Mouse (Mus musculus): ENCODE data around the gene Ube2cbp. TPM values are rescaled to one million over a fixed set of nuclear protein-coding genes. Genes with fewer than 3 reads are reported as not detected.

Gene Ube2cbp
- polyA plus RNA-seq, 1 experiment from 2014 or later = 6.9 TPM

- Histone ChIP-seq H3K27me3 (no peaks in the 10 kb centered on the region), H3K36me3 (no peaks in the 10 kb centered on the region), H3K9ac (no peak overlapping the region), H3K9me3 (no peaks in the 10 kb centered on the region), H3K4me3 (no peak overlapping the region), H3K27ac (replicated peaks) (no peak overlapping the region; the same call in 1 of the 2 replicates), H3K4me2 (no peak overlapping the region), H3K4me1 (replicated peaks) (no peaks in the 10 kb centered on the region)
- ATAC-seq (ENCODE audit: low FRiP score, low read depth) = peak; percentile 68; the same call in 1 of the 2 replicates
- WGBS = 80% methylated on average over 2 of the region's 2 CpGs
These were observed 158.2 kb downstream of the Ube2cbp start for GRCm38 (mm10) chr9:86306556-86306955.

DNA sequence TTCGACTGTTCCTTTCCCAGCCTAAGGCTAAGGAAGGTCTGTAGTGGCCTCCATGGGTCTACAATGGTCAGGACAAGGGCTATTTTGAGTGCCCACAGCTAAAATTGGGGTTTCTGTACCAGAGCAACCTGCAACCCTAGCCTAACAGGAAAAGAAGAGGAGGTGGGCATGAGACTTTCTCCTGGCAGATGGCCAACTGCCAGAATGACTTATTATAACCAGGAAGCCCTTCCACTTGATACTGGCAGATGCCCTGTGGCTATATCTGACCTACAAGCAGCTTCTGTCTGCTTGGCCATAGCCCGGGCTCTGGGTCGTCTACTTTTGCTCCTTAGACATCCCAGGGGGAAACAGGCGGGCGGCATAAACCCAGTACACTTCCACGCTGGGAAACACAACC, 163.3 kb downstream of the Ube2cbp start:
- Histone ChIP-seq H3K9ac (no peak overlapping the region), H3K4me3 (no peak overlapping the region), H3K27me3 (no peaks in the 10 kb centered on the region), H3K36me3 (no peaks in the 10 kb centered on the region), H3K4me1 (replicated peaks) (peaks cover 13% of the 10 kb centered on the region; the same call in 1 of the 2 replicates), H3K4me2 (no peak overlapping the region), H3K27ac (replicated peaks) (no peak overlapping the region), H3K9me3 (no peaks in the 10 kb centered on the region)
- WGBS = 81% methylated on average over 6 of the region's 6 CpGs
- no peak for ATAC-seq (ENCODE audit: low FRiP score, low read depth)

GRCm38 (mm10) chr9:86298596-86298995, 166.2 kb downstream of the Ube2cbp start:
- Histone ChIP-seq H3K27me3 (no peaks in the 10 kb centered on the region), H3K36me3 (no peaks in the 10 kb centered on the region), H3K9me3 (no peaks in the 10 kb centered on the region), H3K4me1 (replicated peaks) (peaks cover 13% of the 10 kb centered on the region; the same call in 1 of the 2 replicates), H3K9ac (no peak overlapping the region), H3K27ac (replicated peaks) (no peak overlapping the region), H3K4me3 (no peak overlapping the region), H3K4me2 (no peak overlapping the region)
- ATAC-seq (ENCODE audit: low FRiP score, low read depth) = no peak
- 17% methylated on average over 8 of the region's 8 CpGs for WGBS

- Histone ChIP-seq H3K36me3 (no peaks in the 10 kb centered on the region), H3K4me1 (replicated peaks) (peaks cover 13% of the 10 kb centered on the region; the same call in 1 of the 2 replicates), H3K27me3 (no peaks in the 10 kb centered on the region), H3K9ac (no peak overlapping the region), H3K4me3 (no peak overlapping the region), H3K9me3 (no peaks in the 10 kb centered on the region), H3K27ac (replicated peaks) (no peak overlapping the region), H3K4me2 (no peak overlapping the region)
- WGBS = 35% methylated on average over 5 of the region's 5 CpGs
- ATAC-seq (ENCODE audit: low FRiP score, low read depth) = no peak
These were observed 166.6 kb downstream of the Ube2cbp start for GRCm38 (mm10) chr9:86298131-86298530.

DNA sequence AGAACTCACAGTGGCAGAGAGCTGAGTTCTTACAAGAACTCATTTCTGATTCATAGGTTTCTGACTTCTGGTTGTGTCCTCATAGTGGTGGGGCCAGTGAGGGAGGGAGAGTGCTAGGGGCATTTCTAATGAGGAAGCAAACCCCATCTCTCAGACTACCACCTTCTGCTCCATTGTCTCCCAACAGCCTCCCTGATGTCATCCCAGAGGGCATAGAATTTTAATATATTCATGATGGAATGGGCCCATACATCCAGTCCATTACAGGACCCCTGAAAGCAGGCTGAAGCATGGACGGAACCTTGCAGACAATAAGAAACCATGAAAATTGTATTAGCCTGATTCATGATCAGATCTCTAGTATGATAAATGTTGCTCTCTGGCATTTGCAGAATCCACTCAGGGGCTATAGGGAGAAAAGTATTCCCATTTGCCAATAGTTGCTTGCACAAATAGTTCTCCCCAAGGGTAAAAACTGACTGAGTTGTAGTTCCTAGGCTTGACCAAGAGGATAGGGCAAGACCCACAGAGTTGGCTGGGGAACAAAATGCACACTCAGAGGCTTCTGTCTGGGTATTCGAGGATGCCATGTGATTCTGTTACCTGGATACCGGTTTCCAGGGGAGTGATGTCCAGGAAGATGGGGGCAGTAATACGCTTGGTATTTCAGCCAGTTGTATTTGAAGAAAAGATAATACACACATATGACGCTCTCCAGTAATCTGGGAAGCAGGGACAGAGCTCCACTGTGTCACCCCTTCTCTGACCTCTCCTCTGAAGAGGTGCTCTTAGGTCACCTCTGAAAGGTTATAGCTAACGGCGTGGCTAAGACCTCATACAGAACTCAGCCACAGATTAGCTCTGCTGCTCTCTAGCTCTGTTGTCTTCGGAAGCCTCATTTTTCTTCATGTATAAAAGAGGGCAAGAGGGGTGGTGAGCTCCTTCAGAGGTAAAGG, 167.8 kb downstream of the Ube2cbp start:
- Histone ChIP-seq H3K4me3 (no peak overlapping the region), H3K4me2 (no peak overlapping the region), H3K9ac (no peak overlapping the region), H3K27ac (replicated peaks) (no peak overlapping the region), H3K27me3 (no peaks in the 10 kb centered on the region), H3K4me1 (replicated peaks) (peaks cover 13% of the 10 kb centered on the region; the same call in 1 of the 2 replicates), H3K9me3 (no peaks in the 10 kb centered on the region), H3K36me3 (no peaks in the 10 kb centered on the region)
- WGBS = 48% methylated on average over 8 of the region's 8 CpGs
- peak; percentile 30; the same call in 1 of the 2 replicates for ATAC-seq (ENCODE audit: low FRiP score, low read depth)

GRCm38 (mm10) chr9:86287570-86287954, 177.2 kb downstream of the Ube2cbp start:
- ATAC-seq (ENCODE audit: low FRiP score, low read depth) = no peak
- Histone ChIP-seq H3K4me2 (no peak overlapping the region), H3K4me1 (replicated peaks) (peaks cover 11% of the 10 kb centered on the region), H3K27ac (replicated peaks) (peak overlapping the region; percentile 52), H3K27me3 (no peaks in the 10 kb centered on the region), H3K4me3 (no peak overlapping the region), H3K9me3 (no peaks in the 10 kb centered on the region), H3K36me3 (no peaks in the 10 kb centered on the region), H3K9ac (no peak overlapping the region)
- 29% methylated on average over 3 of the region's 3 CpGs for WGBS

DNA sequence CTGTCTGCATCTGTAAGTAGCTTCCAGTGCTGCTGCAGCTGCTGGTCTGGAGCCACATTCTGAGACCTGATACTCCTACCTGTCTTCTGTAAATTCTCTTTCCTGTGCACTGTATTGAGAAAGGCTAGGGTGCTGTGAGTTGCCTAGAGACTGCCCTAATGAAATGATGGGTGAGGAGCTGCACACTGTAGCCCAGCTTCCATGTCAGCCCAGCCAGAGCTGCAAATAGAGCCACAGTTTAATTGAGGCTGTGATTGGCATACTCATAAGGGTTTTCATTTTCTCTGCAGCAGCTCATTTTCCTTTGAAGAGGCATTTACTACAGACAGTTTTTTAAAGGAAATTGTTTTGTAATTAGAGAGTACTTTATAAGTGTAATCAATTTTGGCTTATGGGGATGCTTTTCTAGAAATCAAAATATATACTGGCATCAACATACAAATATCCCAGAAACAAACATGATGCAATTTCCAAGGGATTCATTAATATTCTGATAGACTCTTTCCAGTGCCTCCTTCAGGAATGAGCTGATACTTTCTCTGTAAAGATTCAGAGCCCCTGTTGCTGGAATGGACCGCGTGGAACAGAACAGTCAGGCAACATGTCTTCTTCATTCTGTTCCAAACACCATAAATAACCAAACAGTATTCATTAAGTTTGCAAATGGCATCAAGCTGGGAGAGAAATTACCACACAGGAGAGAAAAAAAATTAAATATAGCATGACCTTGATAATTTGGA, 177.8 kb downstream of the Ube2cbp start:
- peaks cover 11% of the 10 kb centered on the region for H3K4me1 ChIP-seq (replicated peaks)
- H3K4me2 ChIP-seq = no peak overlapping the region
- WGBS = 51% methylated on average over 2 of the region's 2 CpGs
- peak overlapping the region; percentile 62 for H3K27ac ChIP-seq (replicated peaks)
- no peak overlapping the region for H3K9ac ChIP-seq
- no peaks in the 10 kb centered on the region for H3K36me3 ChIP-seq
- H3K4me3 ChIP-seq = no peak overlapping the region
- ATAC-seq (ENCODE audit: low FRiP score, low read depth) = peak; percentile 76
- no peaks in the 10 kb centered on the region for H3K9me3 ChIP-seq
- H3K27me3 ChIP-seq = no peaks in the 10 kb centered on the region

DNA sequence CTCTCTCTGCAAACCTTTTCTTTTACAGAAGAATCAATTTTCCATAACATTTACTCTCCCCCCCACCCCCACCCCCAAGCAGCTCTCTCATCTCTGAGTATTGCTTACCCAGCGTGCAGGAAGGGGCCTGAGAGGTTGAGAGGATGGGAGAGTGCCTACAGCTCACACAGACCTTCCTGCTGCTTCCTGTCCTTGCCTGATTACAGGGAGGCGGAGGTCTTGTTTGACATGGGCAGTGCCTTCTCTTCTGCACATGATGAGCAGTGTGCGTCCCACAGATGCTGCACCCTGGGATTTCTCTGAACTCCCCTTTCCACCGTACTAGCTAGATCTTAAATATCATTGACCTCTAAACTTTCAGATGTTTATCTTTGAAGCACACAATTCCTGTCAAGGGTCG, 182.2 kb downstream of the Ube2cbp start:
- Histone ChIP-seq H3K9me3 (no peaks in the 10 kb centered on the region), H3K27ac (replicated peaks) (no peak overlapping the region), H3K4me3 (no peak overlapping the region), H3K4me2 (no peak overlapping the region), H3K36me3 (no peaks in the 10 kb centered on the region), H3K9ac (no peak overlapping the region), H3K27me3 (no peaks in the 10 kb centered on the region), H3K4me1 (replicated peaks) (peaks cover 9% of the 10 kb centered on the region)
- 71% methylated on average over 5 of the region's 5 CpGs for WGBS
- ATAC-seq (ENCODE audit: low FRiP score, low read depth) = no peak

DNA sequence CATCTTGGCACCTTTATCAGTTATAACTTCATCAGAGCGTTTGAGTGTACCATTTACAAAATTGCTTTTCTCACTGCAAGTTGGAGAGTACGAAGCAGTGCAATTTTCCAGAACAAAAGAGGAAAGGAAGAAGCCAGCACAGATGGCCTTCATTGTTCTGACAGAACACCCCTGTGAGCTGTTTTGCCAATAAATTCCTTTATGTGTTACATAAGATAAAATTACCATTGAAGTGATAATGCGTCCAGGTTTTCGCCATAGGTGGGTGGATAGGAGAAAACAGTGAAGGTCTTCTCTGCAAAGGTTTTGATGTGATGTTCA, 183.6 kb downstream of the Ube2cbp start:
- H3K9me3 ChIP-seq = no peaks in the 10 kb centered on the region
- H3K36me3 ChIP-seq = no peaks in the 10 kb centered on the region
- H3K27me3 ChIP-seq = no peaks in the 10 kb centered on the region
- no peak for ATAC-seq (ENCODE audit: low FRiP score, low read depth)
- H3K4me1 ChIP-seq (replicated peaks) = peaks cover 4% of the 10 kb centered on the region; the same call in 1 of the 2 replicates
- H3K9ac ChIP-seq = no peak overlapping the region
- 56% methylated on average over 4 of the region's 4 CpGs for WGBS
- H3K27ac ChIP-seq (replicated peaks) = no peak overlapping the region
- no peak overlapping the region for H3K4me2 ChIP-seq
- no peak overlapping the region for H3K4me3 ChIP-seq

DNA sequence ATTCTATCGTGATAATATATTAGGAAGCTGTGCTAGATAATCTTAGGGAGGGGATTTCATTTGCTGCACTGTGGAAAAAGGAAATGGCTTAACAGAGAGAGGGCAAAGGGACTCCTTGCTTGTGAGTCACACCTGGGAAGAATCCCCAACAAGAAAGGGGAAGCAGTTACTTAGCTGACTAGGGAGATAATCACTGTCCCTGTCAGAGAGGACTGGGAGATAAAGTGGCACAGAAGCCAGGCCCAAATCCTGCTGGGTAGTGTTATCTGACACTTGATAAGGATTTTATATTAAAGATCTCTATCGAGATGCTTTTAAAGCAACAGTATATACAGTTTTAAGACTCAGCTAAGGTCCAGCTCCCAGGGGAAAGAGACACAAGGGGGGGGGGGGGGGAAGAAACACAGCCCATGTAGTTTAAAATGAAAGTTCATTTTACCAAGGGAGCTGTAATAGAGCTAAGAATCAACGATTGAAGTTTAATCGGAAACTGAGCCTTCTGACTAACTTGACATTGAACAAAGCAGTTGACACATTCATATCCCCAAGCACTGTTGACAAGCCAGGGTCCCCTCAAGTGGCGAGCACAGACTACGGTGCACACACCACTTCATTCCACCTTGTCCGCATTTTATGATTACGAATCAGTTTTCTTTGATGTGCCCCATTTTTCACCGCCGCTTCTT, 184.1 kb downstream of the Ube2cbp start:
- no peak overlapping the region for H3K4me3 ChIP-seq
- peaks cover 4% of the 10 kb centered on the region; the same call in 1 of the 2 replicates for H3K4me1 ChIP-seq (replicated peaks)
- no peaks in the 10 kb centered on the region for H3K27me3 ChIP-seq
- ATAC-seq (ENCODE audit: low FRiP score, low read depth) = no peak
- no peaks in the 10 kb centered on the region for H3K36me3 ChIP-seq
- no peak overlapping the region for H3K9ac ChIP-seq
- H3K4me2 ChIP-seq = no peak overlapping the region
- H3K9me3 ChIP-seq = no peaks in the 10 kb centered on the region
- 76% methylated on average over 10 of the region's 10 CpGs for WGBS
- no peak overlapping the region for H3K27ac ChIP-seq (replicated peaks)

- Histone ChIP-seq H3K4me1 (replicated peaks) (no peaks in the 10 kb centered on the region), H3K9me3 (no peaks in the 10 kb centered on the region), H3K4me2 (no peak overlapping the region), H3K9ac (no peak overlapping the region), H3K27me3 (no peaks in the 10 kb centered on the region), H3K4me3 (no peak overlapping the region), H3K27ac (replicated peaks) (no peak overlapping the region), H3K36me3 (no peaks in the 10 kb centered on the region)
- WGBS = 91% methylated on average over 5 of the region's 5 CpGs
- ATAC-seq (ENCODE audit: low FRiP score, low read depth) = no peak
These were observed 195.2 kb downstream of the Ube2cbp start for GRCm38 (mm10) chr9:86269541-86269940.

DNA sequence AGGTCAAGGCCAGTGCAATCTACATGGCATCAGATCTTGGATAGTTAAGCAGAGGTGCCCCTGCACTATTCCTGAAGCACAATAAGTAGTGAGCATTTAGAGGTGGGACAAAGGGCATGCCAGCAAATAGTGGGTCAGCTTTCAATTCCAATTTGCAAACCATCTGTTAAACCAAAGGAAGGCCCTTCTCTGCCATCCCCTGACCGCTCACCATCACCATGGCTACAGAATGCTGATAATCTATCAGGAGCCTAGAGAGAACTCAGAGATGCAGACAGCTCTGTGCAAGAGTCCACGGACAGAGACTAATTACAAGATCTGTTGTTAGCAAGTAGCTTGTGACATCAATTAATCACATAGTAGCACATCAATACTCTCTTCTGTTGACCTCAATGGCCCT, 198.1 kb downstream of the Ube2cbp start:
- no peak overlapping the region for H3K4me2 ChIP-seq
- H3K9me3 ChIP-seq = no peaks in the 10 kb centered on the region
- 18% methylated on average over 2 of the region's 2 CpGs for WGBS
- H3K4me1 ChIP-seq (replicated peaks) = no peaks in the 10 kb centered on the region
- no peak overlapping the region for H3K9ac ChIP-seq
- H3K27me3 ChIP-seq = no peaks in the 10 kb centered on the region
- no peaks in the 10 kb centered on the region for H3K36me3 ChIP-seq
- H3K27ac ChIP-seq (replicated peaks) = no peak overlapping the region
- no peak overlapping the region for H3K4me3 ChIP-seq
- peak; percentile 38; the same call in 1 of the 2 replicates for ATAC-seq (ENCODE audit: low FRiP score, low read depth)
